Comparison of ENCODE assay signal across 10 mouse cellular contexts in the genomic region with DNA sequence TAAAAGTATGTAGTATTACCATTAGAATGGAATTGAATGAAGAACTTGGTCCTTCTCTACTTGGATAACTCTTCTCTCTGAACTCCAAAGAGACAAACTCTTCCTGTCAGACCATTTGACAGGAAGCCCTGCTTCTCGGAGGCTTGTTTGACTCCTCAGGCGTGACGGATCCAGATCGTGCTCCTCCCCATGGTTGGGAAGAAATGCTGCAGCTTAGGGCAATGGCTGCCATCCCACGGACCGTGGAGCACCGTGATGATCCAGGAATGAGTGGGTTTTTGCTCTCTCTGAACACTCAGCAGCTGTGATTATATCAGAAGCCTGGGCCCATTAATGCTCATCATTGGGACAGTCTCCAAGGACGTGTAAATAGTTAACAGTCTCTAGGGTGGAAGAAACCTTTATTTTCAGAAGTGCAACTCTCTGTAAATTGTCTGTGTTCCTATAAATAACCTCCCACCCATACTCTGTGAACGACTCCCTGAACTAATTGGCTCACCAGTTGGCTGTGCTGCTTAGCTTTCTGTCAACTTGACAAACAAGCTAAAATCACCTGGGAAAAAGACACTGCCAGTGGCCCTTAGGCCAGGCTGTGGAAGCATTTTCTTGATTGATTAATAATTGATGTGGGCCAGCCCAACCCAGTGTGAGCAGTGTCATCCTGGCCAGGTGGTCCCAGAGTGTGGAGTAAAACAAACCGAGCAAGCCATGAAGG.
"Had no signal": no experiment of that assay in that cellular context is flagged by ENCODE, and none has a peak within 500 bp of the region (broad histone marks: within the 10 kb centered on the region; RNA-seq: fewer than 3 reads in every experiment).

No protein-coding gene starts in this region.

- ATAC-seq: hindbrain, embryonic 16.5 days; inflammation-experienced regulatory T-cells, adult 6 months; intestine, postnatal 0 days had no signal

- H3K27me3 ChIP-seq: limb, embryonic 13.5 days; neural tube, embryonic 12.5 days had no signal

- H3K4me3 ChIP-seq: limb, embryonic 13.5 days; neural tube, embryonic 12.5 days had no signal

- H3K27ac ChIP-seq: limb, embryonic 13.5 days; liver, embryonic 14.5 days; neural tube, embryonic 12.5 days had no signal

- H3K9ac ChIP-seq: limb, embryonic 13.5 days; liver, embryonic 14.5 days; neural tube, embryonic 12.5 days had no signal

- H3K36me3 ChIP-seq: limb, embryonic 13.5 days; neural tube, embryonic 12.5 days had no signal

- H3K9me3 ChIP-seq: limb, embryonic 13.5 days; neural tube, embryonic 12.5 days had no signal

- H3K4me1 ChIP-seq: limb, embryonic 13.5 days; neural tube, embryonic 12.5 days had no signal

- DNase-seq: lung, adult 18-20 months; midbrain, embryonic 14.5 days; right cerebral cortex, postnatal 14 days; thymus, postnatal 4 days had no signal

- H3K4me2 ChIP-seq: limb, embryonic 13.5 days; neural tube, embryonic 12.5 days had no signal
